15 mouse cellular contexts compared by ENCODE assay signal in the genomic region with DNA sequence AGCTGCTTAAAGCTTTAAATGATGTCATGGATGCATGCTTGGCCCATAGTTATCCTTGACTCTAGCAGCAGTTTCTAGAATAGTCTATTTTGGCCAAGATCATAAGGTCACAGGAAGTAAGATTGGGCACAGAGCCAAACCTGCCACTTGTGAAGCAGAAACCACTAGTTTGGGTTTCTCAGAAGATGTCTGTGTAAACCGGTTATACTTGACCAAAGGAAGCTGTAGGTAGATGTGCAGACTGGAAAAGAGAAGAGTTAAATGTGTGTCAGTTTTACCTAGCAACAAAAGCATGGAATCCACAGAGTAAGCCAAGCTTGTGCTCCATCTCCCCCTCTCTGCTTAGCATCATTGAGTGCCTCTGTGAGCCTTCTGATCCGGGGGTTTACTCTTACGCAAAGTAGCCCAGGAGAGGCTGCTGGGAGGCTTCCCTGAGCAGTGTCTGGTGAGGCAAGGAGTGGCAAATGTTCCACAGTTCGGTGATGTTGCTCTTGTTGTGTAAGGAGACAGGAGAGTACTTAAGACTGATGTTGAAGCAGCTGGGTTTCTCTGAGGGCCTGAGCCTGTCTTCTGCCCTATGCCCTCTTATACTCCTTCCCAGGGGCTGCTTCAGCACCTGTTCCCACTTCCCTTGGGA.
DNase-seq lines count a peak whose midpoint lies in the region; ATAC-seq and TF ChIP-seq lines count a peak whose summit lies in the region.
"Had no signal": no experiment of that assay in that cellular context is flagged by ENCODE, and none has a peak within 500 bp of the region (broad histone marks: within the 10 kb centered on the region; RNA-seq: fewer than 3 reads in every experiment).

No protein-coding gene starts in this region.

- no peaks in the 10 kb centered on the region for H3K9me3 ChIP-seq in heart, embryonic 10.5 days
- H3K9me3 ChIP-seq in forebrain, embryonic 14.5 days (replicated peaks; ENCODE audit: control insufficient read depth, low read length): no peaks in the 10 kb centered on the region
- H3K9me3 ChIP-seq: embryonic facial prominence, embryonic 13.5 days; forebrain, embryonic 15.5 days; intestine, embryonic 15.5 days; lung, embryonic 15.5 days had no signal

- peak; percentile 48; the same call in 1 of the 2 replicates for ATAC-seq in monocyte, adult 5-6 weeks (replicated peaks; ENCODE audit: insufficient number of reproducible peaks, low FRiP score, low TSS enrichment, poor library complexity, severe bottlenecking)
- ATAC-seq in forebrain, embryonic 14.5 days: no peak
- ATAC-seq: forebrain, embryonic 15.5 days; intestine, embryonic 15.5 days; midbrain, embryonic 16.5 days; Patski had no signal

- H3K4me3 ChIP-seq in bone marrow, adult 2 months (replicated peaks; ENCODE audit: control insufficient read depth, low read depth, low read length): no peak overlapping the region
- no peak overlapping the region for H3K4me3 ChIP-seq in heart, embryonic 10.5 days
- H3K4me3 ChIP-seq in forebrain, embryonic 14.5 days (ENCODE audit: low read depth, low read length): no peak overlapping the region
- H3K4me3 ChIP-seq: embryonic facial prominence, embryonic 13.5 days; forebrain, embryonic 15.5 days; intestine, embryonic 15.5 days; lung, embryonic 15.5 days had no signal

- peak overlapping the region; percentile 17 for H3K27ac ChIP-seq in bone marrow, adult 2 months (ENCODE audit: control insufficient read depth, insufficient read depth, low read depth, low read length, poor library complexity)
- H3K27ac ChIP-seq in heart, embryonic 10.5 days: no peak overlapping the region
- H3K27ac ChIP-seq in forebrain, embryonic 14.5 days (ENCODE audit: low read depth, low read length): no peak overlapping the region
- H3K27ac ChIP-seq: embryonic facial prominence, embryonic 13.5 days; forebrain, embryonic 15.5 days; intestine, embryonic 15.5 days; lung, embryonic 15.5 days had no signal

- 30% methylated on average over 4 of the region's 4 CpGs for WGBS in bone marrow, adult 2 months
- WGBS in heart, embryonic 10.5 days: 73% methylated on average over 4 of the region's 4 CpGs
- 84% methylated on average over 4 of the region's 4 CpGs for WGBS in forebrain, embryonic 14.5 days

- H3K36me3 ChIP-seq in heart, embryonic 10.5 days: no peaks in the 10 kb centered on the region
- H3K36me3 ChIP-seq in forebrain, embryonic 14.5 days (ENCODE audit: control insufficient read depth, insufficient read depth, low read length): no peaks in the 10 kb centered on the region
- H3K36me3 ChIP-seq: embryonic facial prominence, embryonic 13.5 days; forebrain, embryonic 15.5 days; intestine, embryonic 15.5 days; lung, embryonic 15.5 days had no signal

- H3K4me2 ChIP-seq in forebrain, embryonic 14.5 days (ENCODE audit: low read length): no peak overlapping the region
- H3K4me2 ChIP-seq: embryonic facial prominence, embryonic 13.5 days; forebrain, embryonic 15.5 days; intestine, embryonic 15.5 days; lung, embryonic 15.5 days had no signal

- no peaks in the 10 kb centered on the region for H3K27me3 ChIP-seq in heart, embryonic 10.5 days (ENCODE audit: insufficient read depth, poor library complexity, severe bottlenecking)
- H3K27me3 ChIP-seq in forebrain, embryonic 14.5 days (replicated peaks; ENCODE audit: control insufficient read depth, insufficient read depth, low read length): no peaks in the 10 kb centered on the region
- H3K27me3 ChIP-seq: embryonic facial prominence, embryonic 13.5 days; forebrain, embryonic 15.5 days; intestine, embryonic 15.5 days; lung, embryonic 15.5 days; Patski had no signal

- H3K9ac ChIP-seq in forebrain, embryonic 14.5 days (ENCODE audit: low read length): no peak overlapping the region
- H3K9ac ChIP-seq: embryonic facial prominence, embryonic 13.5 days; forebrain, embryonic 15.5 days; intestine, embryonic 15.5 days; lung, embryonic 15.5 days had no signal

- peak; percentile 31 for DNase-seq in adrenal gland, postnatal 14 days
- no peak for DNase-seq in adrenal gland, adult 8-10 months
- peak; percentile 91 for DNase-seq in 416B (ENCODE audit: low read depth)
- DNase-seq in layer of hippocampus, postnatal 36 days: no peak
- no peak for DNase-seq in heart, embryonic 10.5 days (ENCODE audit: low spot score)
- no peak for DNase-seq in forebrain, embryonic 14.5 days (ENCODE audit: low spot score)
- DNase-seq: cerebellum, adult 9-10 months had no signal

- no peak for TF ChIP-seq POLR2A in bone marrow, adult 2 months (IDR thresholded peaks at IDR 0.05; ENCODE audit: borderline replicate concordance, control insufficient read depth, low read depth, low read length)

- no peak for TF ChIP-seq CTCF in bone marrow, adult 2 months (IDR thresholded peaks at IDR 0.05; ENCODE audit: control insufficient read depth, insufficient read depth, low read length)

- peaks cover 11% of the 10 kb centered on the region for H3K4me1 ChIP-seq in bone marrow, adult 2 months (ENCODE audit: control insufficient read depth, insufficient read depth, low read length)
- peaks cover 9% of the 10 kb centered on the region; the same call in 1 of the 2 replicates for H3K4me1 ChIP-seq in heart, embryonic 10.5 days
- H3K4me1 ChIP-seq in forebrain, embryonic 14.5 days (ENCODE audit: control insufficient read depth, insufficient read depth, low read length): no peaks in the 10 kb centered on the region
- H3K4me1 ChIP-seq: forebrain, embryonic 15.5 days; intestine, embryonic 15.5 days had no signal

Comparison
In these comparisons a context has a peak if more than half of its experiments do, and no peak if none do; other contexts are left out.
1. DNase-seq: peak in adrenal gland, postnatal 14 days (single experiment) and 416B (single experiment); none in adrenal gland, adult 8-10 months (single experiment), layer of hippocampus, postnatal 36 days (0 of 2), heart, embryonic 10.5 days (single experiment) and forebrain, embryonic 14.5 days (single experiment).